Mouse (Mus musculus): ENCODE measurements around the gene Megf6. TPM values are rescaled to one million over a fixed set of nuclear protein-coding genes. Genes with fewer than 3 reads are reported as not detected.

Megf6 gene
- polyA plus RNA-seq, 1 experiment from 2014 or later = 70.0 TPM

DNA sequence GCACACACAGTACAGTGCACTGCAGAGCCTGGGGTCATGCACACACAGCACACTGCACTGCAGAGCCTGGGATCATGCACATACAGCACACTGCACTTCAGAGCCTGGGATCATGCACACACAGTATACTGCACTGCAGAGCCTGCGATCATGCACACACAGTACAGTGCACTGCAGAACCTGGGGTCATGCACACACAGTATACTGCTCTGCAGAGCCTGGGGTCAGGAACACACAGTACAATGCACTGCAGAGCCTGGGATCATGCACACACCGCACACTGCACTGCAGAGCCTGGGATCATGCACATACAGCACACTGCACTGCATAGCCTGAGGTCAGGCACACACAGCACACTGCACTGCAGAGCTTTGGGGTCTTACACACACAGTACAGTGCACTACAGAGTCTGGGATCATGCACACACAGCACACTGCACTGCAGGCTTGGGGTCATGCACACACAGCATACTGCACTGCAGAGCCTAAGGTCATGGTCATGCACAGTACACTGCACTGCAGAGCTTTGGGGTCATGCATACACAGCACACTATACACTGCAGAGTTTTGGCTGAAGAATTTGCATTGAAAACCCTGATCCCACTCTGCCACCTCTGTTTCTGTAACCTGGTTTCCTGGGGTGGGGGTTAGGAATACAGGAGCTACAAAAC lies 141.7 kb downstream of the Megf6 start:
- no peaks in the 10 kb centered on the region for H3K27me3 ChIP-seq
- 0 out of 2 replicates have a peak overlapping the region, but pooled peaks have one; percentile 7 for H3K4me2 ChIP-seq (replicated peaks)
- H3K27ac ChIP-seq = peak overlapping the region; percentile 85
- no peak overlapping the region for H3K9ac ChIP-seq
- no peaks in the 10 kb centered on the region for H3K9me3 ChIP-seq
- WGBS = 79% methylated on average over 2 of the region's 2 CpGs
- H3K36me3 ChIP-seq = peaks cover 3% of the 10 kb centered on the region
- no peak for ATAC-seq (ENCODE audit: low FRiP score, low read depth)
- H3K4me3 ChIP-seq = no peak overlapping the region
- peaks cover 21% of the 10 kb centered on the region for H3K4me1 ChIP-seq

DNA sequence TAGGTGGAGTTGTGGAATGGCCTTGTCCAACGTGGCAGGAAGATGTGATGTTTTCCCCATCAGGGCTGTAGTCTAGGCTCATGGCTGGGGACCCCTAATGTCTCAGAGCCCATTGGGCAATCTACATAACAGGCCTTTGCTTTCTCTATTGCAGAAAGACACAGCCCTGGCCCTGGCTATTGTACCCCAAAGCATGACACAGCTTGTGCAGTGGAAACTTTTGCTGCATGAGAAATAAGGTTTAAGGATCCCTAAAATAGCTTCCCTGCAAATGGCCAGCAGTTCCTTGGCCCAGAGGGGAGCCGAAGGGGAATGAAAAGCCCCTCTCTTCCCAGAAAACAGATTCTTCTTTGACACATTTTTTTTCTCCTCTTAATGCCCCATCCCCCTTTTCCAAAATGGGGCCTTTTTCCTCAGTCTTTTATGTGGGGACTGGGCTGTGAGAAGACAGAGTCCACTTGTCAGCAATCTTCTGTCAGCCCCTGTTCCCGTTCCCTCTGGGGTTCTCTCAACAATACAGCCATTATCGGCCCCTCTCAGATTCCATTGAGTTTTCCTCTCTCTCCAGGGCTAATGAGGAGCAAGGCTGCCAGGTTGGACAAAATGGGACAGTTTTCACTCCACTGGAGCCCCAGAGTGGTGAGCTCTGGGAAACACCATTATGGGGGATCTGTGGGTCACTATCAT lies 142.5 kb downstream of the Megf6 start:
- no peaks in the 10 kb centered on the region for H3K27me3 ChIP-seq
- no peaks in the 10 kb centered on the region for H3K9me3 ChIP-seq
- peaks cover 21% of the 10 kb centered on the region for H3K4me1 ChIP-seq
- ATAC-seq (ENCODE audit: low FRiP score, low read depth) = peak; percentile 65
- peak overlapping the region; percentile 85 for H3K27ac ChIP-seq
- peaks cover 11% of the 10 kb centered on the region for H3K36me3 ChIP-seq
- no peak overlapping the region for H3K9ac ChIP-seq
- H3K4me3 ChIP-seq = no peak overlapping the region
- WGBS = 50% methylated on average over 4 of the region's 4 CpGs
- H3K4me2 ChIP-seq (replicated peaks) = 0 out of 2 replicates have a peak overlapping the region, but pooled peaks have one; percentile 7

DNA sequence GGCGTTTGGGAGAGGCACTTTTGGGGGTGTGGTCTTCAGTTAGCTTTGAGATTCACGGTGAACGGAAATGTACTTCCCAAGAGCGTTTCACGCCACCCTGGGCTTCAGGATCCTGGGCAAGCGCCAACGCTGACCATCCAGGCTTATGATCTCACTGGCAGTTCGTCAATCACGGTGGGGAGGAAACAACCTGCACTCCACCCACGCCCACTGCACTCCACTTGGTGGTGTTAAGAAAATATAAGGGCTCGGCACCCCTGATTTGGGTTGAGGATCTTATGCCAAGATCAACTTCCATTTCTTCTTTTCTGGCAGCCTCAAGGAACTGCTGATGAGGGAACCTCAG lies 143.1 kb downstream of the Megf6 start:
- H3K9ac ChIP-seq = no peak overlapping the region
- no peak overlapping the region for H3K4me2 ChIP-seq (replicated peaks)
- H3K4me1 ChIP-seq = peaks cover 21% of the 10 kb centered on the region
- no peaks in the 10 kb centered on the region for H3K9me3 ChIP-seq
- H3K36me3 ChIP-seq = peaks cover 16% of the 10 kb centered on the region
- no peaks in the 10 kb centered on the region for H3K27me3 ChIP-seq
- no peak for ATAC-seq (ENCODE audit: low FRiP score, low read depth)
- WGBS = 73% methylated on average over 11 of the region's 11 CpGs
- H3K4me3 ChIP-seq = no peak overlapping the region
- peak overlapping the region; percentile 85 for H3K27ac ChIP-seq

Other genes with a start within 250 kb of the Megf6 start
- 82.8 and 83.6 TPM in 2 replicates for gene A430005L14Rik, start 213.5 kb upstream of the Megf6 start, polyA plus RNA-seq (2015; fragmentation: Nextera tagmentation; extraction: Ambion mirVana)
- 13.8 and 15.1 TPM in 2 replicates for gene Dffb, start 195.6 kb upstream of the Megf6 start, polyA plus RNA-seq (2015; fragmentation: Nextera tagmentation; extraction: Ambion mirVana)
- gene Cep104, start 195.5 kb upstream of the Megf6 start, polyA plus RNA-seq (2015; fragmentation: Nextera tagmentation; extraction: Ambion mirVana) = 16.9 TPM in 2 replicates
- gene Lrrc47, start 159.0 kb upstream of the Megf6 start, polyA plus RNA-seq (2015; fragmentation: Nextera tagmentation; extraction: Ambion mirVana) = 19.6 and 20.5 TPM in 2 replicates
- gene Smim1, start 144.5 kb upstream of the Megf6 start, polyA plus RNA-seq (2015; fragmentation: Nextera tagmentation; extraction: Ambion mirVana) = 11.8 and 12.6 TPM in 2 replicates
- gene Ccdc27, start 128.1 kb upstream of the Megf6 start, polyA plus RNA-seq (2015; fragmentation: Nextera tagmentation; extraction: Ambion mirVana) = not detected in 2 replicates
- 1.6 and 1.7 TPM in 2 replicates for gene Trp73, start 30.5 kb upstream of the Megf6 start, polyA plus RNA-seq (2015; fragmentation: Nextera tagmentation; extraction: Ambion mirVana)
- gene Wrap73, start 28.4 kb upstream of the Megf6 start, polyA plus RNA-seq (2015; fragmentation: Nextera tagmentation; extraction: Ambion mirVana) = 47.8 and 48.4 TPM in 2 replicates
- gene Tprgl, start 10.1 kb upstream of the Megf6 start, polyA plus RNA-seq (2015; fragmentation: Nextera tagmentation; extraction: Ambion mirVana) = 117 and 118 TPM in 2 replicates
- gene Arhgef16, start 130.9 kb downstream of the Megf6 start, polyA plus RNA-seq (2015; fragmentation: Nextera tagmentation; extraction: Ambion mirVana) = 4.5 and 4.6 TPM in 2 replicates
- not detected in 2 replicates for gene B230104I21Rik, start 165.4 kb downstream of the Megf6 start, polyA plus RNA-seq (2015; fragmentation: Nextera tagmentation; extraction: Ambion mirVana)

All from limb, embryonic 13.5 days (tissue).